Mouse (Mus musculus) lung, postnatal 0 days (tissue): ENCODE measurements around the gene Tjp2. TPM values are rescaled to one million over a fixed set of nuclear protein-coding genes. Genes with fewer than 3 reads are reported as not detected.
"Not testable (repeated sequence)": the region's sequence is repeated elsewhere in the genome, so short reads cannot be mapped to it uniquely, and the experiment has no call there.

ENCODE experiments used
- ATAC-seq: fragments of 200-750 bp; cut with Nextera tagmentation; 2 replicates; pipeline ENCODE4 v1.8.0; 2017; ENCODE audit warnings: moderate library complexity
- DNase-seq: peaks from one replicate; pipeline ENCODE4 v3.0.0-alpha.2; 2016; ENCODE audit warnings: low spot score
- H3K27ac ChIP-seq: fragments of 300-500 bp; sonication (generic); 2 replicates; pipeline ENCODE4 v1.5.1; 2014; ENCODE audit warnings: antibody characterized with exemption, mild to moderate bottlenecking, low read length, mixed read lengths
- H3K27me3 ChIP-seq: fragments of 300-500 bp; sonication (generic); replicated peaks from 2 replicates; pipeline ENCODE4 v1.6.1; 2014; ENCODE audit warnings: low read length, mixed read lengths; ENCODE audit not compliant: insufficient read depth
- H3K36me3 ChIP-seq: fragments of 300-500 bp; sonication (generic); 2 replicates; pipeline ENCODE4 v1.6.1; 2014; ENCODE audit warnings: low read length, mixed read lengths; ENCODE audit not compliant: insufficient read depth
- H3K4me1 ChIP-seq: fragments of 300-500 bp; sonication (generic); 2 replicates; pipeline ENCODE4 v1.6.1; 2014; ENCODE audit warnings: antibody characterized with exemption, low read depth, low read length, mixed read lengths; ENCODE audit not compliant: insufficient read depth
- H3K4me2 ChIP-seq: fragments of 300-500 bp; sonication (generic); replicated peaks from 2 replicates; pipeline ENCODE4 v1.6.1; 2014; ENCODE audit warnings: low read depth, mild to moderate bottlenecking, low read length, moderate library complexity, mixed read lengths
- H3K4me3 ChIP-seq: fragments of 300-500 bp; sonication (generic); 2 replicates; pipeline ENCODE4 v1.5.1; 2014; ENCODE audit warnings: low read depth, low read length
- H3K9ac ChIP-seq: fragments of 300-500 bp; sonication (generic); replicated peaks from 2 replicates; pipeline ENCODE4 v1.6.1; 2014; ENCODE audit warnings: low read depth, mild to moderate bottlenecking
- H3K9me3 ChIP-seq: fragments of 300-500 bp; sonication (generic); 2 replicates; pipeline ENCODE4 v1.6.1; 2016; ENCODE audit warnings: low read length, mixed read lengths
- CTCF ChIP-seq: IDR thresholded peaks from 2 replicates; pipeline ENCODE4 v1.5.1; 2016; ENCODE audit warnings: antibody characterized with exemption, mild to moderate bottlenecking
- EP300 ChIP-seq: IDR thresholded peaks from 2 replicates; pipeline ENCODE4 v1.6.1; 2016; ENCODE audit warnings: antibody characterized with exemption, mild to moderate bottlenecking, control low read depth
- WGBS: fragments of 180-500 bp; shearing (Covaris S2); extraction: QIAGEN DNeasy Blood & Tissue Kit; methylation state at CpG from one replicate; pipeline ENCODE4 v1.1.7; 2014; 5-methylcytosine and 5-hydroxymethylcytosine counted together
- polyA plus RNA-seq: library from polyadenylated mRNA; unstranded; fragments of >200 nt; fragmentation: Nextera tagmentation; extraction: Ambion mirVana; gene quantifications from 2 replicates; pipeline ENCODE4 v1.2.1, GENCODE M21; 2015

Tjp2 gene
- polyA plus RNA-seq, 1 experiment from 2014 or later, result 37.8 TPM

GRCm38 (mm10) chr19:24097666-24098455 is 127.0 kb downstream of the Tjp2 start:
- H3K27ac ChIP-seq, result no peak overlapping the region
- H3K9ac ChIP-seq, result no peak overlapping the region
- H3K4me1 ChIP-seq, result no peaks in the 10 kb centered on the region
- H3K36me3 ChIP-seq, result peaks cover 15% of the 10 kb centered on the region; the same call in 1 of the 2 replicates
- no peaks in the 10 kb centered on the region for H3K9me3 ChIP-seq
- WGBS, result 89% methylated on average over 16 of the region's 16 CpGs
- no peak for DNase-seq
- TF ChIP-seq CTCF, result no peak
- no peak for TF ChIP-seq EP300
- no peak overlapping the region for H3K4me3 ChIP-seq
- no peaks in the 10 kb centered on the region for H3K27me3 ChIP-seq
- no peak overlapping the region for H3K4me2 ChIP-seq
- no peak for ATAC-seq

GRCm38 (mm10) chr19:24092060-24092459 is 132.8 kb downstream of the Tjp2 start:
- not testable (repeated sequence) for H3K4me3 ChIP-seq, H3K36me3 ChIP-seq, H3K27ac ChIP-seq, H3K9ac ChIP-seq, H3K27me3 ChIP-seq, H3K4me1 ChIP-seq, H3K9me3 ChIP-seq, H3K4me2 ChIP-seq, ATAC-seq, DNase-seq
- WGBS, result 67% methylated on average over 8 of the region's 8 CpGs

GRCm38 (mm10) chr19:24090366-24090765 is 134.5 kb downstream of the Tjp2 start:
- ATAC-seq (no peak), DNase-seq (no peak)
- 0 out of 2 replicates have a peak, but pooled peaks cover 5% of the 10 kb centered on the region for H3K36me3 ChIP-seq
- H3K4me2 ChIP-seq, result no peak overlapping the region
- TF ChIP-seq CTCF, result no peak
- TF ChIP-seq EP300, result no peak
- no peaks in the 10 kb centered on the region for H3K9me3 ChIP-seq
- no peak overlapping the region for H3K27ac ChIP-seq
- no peaks in the 10 kb centered on the region for H3K4me1 ChIP-seq
- no peak overlapping the region for H3K4me3 ChIP-seq
- H3K9ac ChIP-seq, result no peak overlapping the region
- no peaks in the 10 kb centered on the region for H3K27me3 ChIP-seq
- 57% methylated on average over 2 of the region's 2 CpGs for WGBS

- Histone ChIP-seq H3K9ac (no peak overlapping the region), H3K4me1 (no peaks in the 10 kb centered on the region), H3K27ac (no peak overlapping the region), H3K4me2 (no peak overlapping the region), H3K36me3 (no peaks in the 10 kb centered on the region), H3K27me3 (no peaks in the 10 kb centered on the region), H3K4me3 (no peak overlapping the region), H3K9me3 (no peaks in the 10 kb centered on the region)
- ATAC-seq, result no peak
- no peak for TF ChIP-seq EP300
- TF ChIP-seq CTCF, result no peak
- DNase-seq, result no peak
- WGBS, result 76% methylated on average over 2 of the region's 2 CpGs
These were observed 139.5 kb downstream of the Tjp2 start for GRCm38 (mm10) chr19:24085306-24085705.

GRCm38 (mm10) chr19:24080417-24081080 is 144.3 kb downstream of the Tjp2 start:
- no peak for TF ChIP-seq CTCF
- TF ChIP-seq EP300, result no peak
- WGBS, result 47% methylated on average over 8 of the region's 8 CpGs
- Histone ChIP-seq H3K36me3 (no peaks in the 10 kb centered on the region), H3K4me2 (no peak overlapping the region), H3K9ac (no peak overlapping the region), H3K9me3 (no peaks in the 10 kb centered on the region), H3K27me3 (no peaks in the 10 kb centered on the region), H3K4me1 (no peaks in the 10 kb centered on the region), H3K27ac (no peak overlapping the region), H3K4me3 (no peak overlapping the region)
- DNase-seq (no peak), ATAC-seq (no peak)

- H3K27ac ChIP-seq, result no peak overlapping the region
- H3K36me3 ChIP-seq, result no peaks in the 10 kb centered on the region
- no peak overlapping the region for H3K9ac ChIP-seq
- DNase-seq (no peak), ATAC-seq (no peak)
- no peak for TF ChIP-seq CTCF
- TF ChIP-seq EP300, result no peak
- H3K27me3 ChIP-seq, result no peaks in the 10 kb centered on the region
- no peaks in the 10 kb centered on the region for H3K4me1 ChIP-seq
- no peaks in the 10 kb centered on the region for H3K9me3 ChIP-seq
- no peak overlapping the region for H3K4me2 ChIP-seq
- H3K4me3 ChIP-seq, result no peak overlapping the region
- WGBS, result 89% methylated on average over 3 of the region's 3 CpGs
These were observed 147.2 kb downstream of the Tjp2 start for GRCm38 (mm10) chr19:24077658-24078057.
